Mouse (Mus musculus): ENCODE results near the gene Fabp2. TPM values are rescaled to one million over a fixed set of nuclear protein-coding genes. Genes with fewer than 3 reads are reported as not detected.
"Not testable (repeated sequence)": the region's sequence is repeated elsewhere in the genome, so short reads cannot be mapped to it uniquely, and the experiment has no call there.

Gene Fabp2
- polyA plus RNA-seq, 1 experiment: not detected

DNA sequence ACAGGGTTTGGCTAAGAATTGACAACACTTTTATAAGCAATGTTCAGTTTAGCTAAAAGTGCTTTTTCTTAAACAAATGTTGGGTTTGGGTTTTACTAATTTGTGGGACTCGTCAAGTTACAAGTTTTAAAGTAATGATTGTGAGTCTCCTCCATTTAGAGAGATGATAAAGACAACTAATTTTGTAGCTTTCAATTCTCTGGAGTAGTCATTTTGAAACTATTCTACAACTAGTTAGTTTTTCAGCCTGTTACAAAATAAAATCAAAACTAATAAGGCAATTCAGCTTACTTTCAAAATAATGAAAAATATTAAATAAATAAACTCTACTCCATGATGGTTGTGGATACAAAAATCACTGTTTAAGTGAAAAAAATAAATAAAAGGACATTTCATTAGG is 37.6 kb downstream of the Fabp2 start:
- Histone ChIP-seq H3K79me2 (ENCODE audit: control insufficient read depth, insufficient read depth) (peaks cover under 1% of the 10 kb centered on the region), H3K27me3 (ENCODE audit: control insufficient read depth, insufficient read depth, insufficient read length) (no peaks in the 10 kb centered on the region), H3K79me3 (ENCODE audit: low read depth) (no peaks in the 10 kb centered on the region), H3ac (ENCODE audit: control insufficient read depth, insufficient read length, low read depth) (no peak overlapping the region), H3K36me3 (ENCODE audit: control insufficient read depth, insufficient read depth) (peaks cover 25% of the 10 kb centered on the region), H3K4me3 (ENCODE audit: insufficient read depth, poor library complexity, severe bottlenecking) (no peak overlapping the region)
- TF ChIP-seq CEBPB (IDR thresholded peaks at IDR 0.05; ENCODE audit: low read depth): no peak
- no peak for TF ChIP-seq MYOG (IDR thresholded peaks at IDR 0.05; ENCODE audit: control insufficient read depth, extremely low read depth, insufficient read length)
- TF ChIP-seq FOSL1 (IDR thresholded peaks at IDR 0.05; ENCODE audit: insufficient read depth, low read length, poor library complexity, severe bottlenecking): no peak
- TF ChIP-seq MAX (IDR thresholded peaks at IDR 0.05): no peak
- TF ChIP-seq CTCF (IDR thresholded peaks at IDR 0.05; ENCODE audit: control insufficient read depth, insufficient read depth, insufficient read length): no peak
- no peak for TF ChIP-seq MYOD1 (IDR thresholded peaks at IDR 0.05; ENCODE audit: control insufficient read depth, insufficient read length, low read depth)
- no peak for TF ChIP-seq USF1 (IDR thresholded peaks at IDR 0.05; ENCODE audit: low read depth)

GRCm38 (mm10) chr3:122937176-122937575 is 42.3 kb downstream of the Fabp2 start:
- H3K79me2 ChIP-seq (ENCODE audit: control insufficient read depth, insufficient read depth); H3ac ChIP-seq (ENCODE audit: control insufficient read depth, insufficient read length, low read depth); H3K4me3 ChIP-seq (ENCODE audit: insufficient read depth, poor library complexity, severe bottlenecking); H3K27me3 ChIP-seq (ENCODE audit: control insufficient read depth, insufficient read depth, insufficient read length); H3K79me3 ChIP-seq (ENCODE audit: low read depth): not testable (repeated sequence)
- peaks cover 17% of the 10 kb centered on the region for H3K36me3 ChIP-seq (ENCODE audit: control insufficient read depth, insufficient read depth)

DNA sequence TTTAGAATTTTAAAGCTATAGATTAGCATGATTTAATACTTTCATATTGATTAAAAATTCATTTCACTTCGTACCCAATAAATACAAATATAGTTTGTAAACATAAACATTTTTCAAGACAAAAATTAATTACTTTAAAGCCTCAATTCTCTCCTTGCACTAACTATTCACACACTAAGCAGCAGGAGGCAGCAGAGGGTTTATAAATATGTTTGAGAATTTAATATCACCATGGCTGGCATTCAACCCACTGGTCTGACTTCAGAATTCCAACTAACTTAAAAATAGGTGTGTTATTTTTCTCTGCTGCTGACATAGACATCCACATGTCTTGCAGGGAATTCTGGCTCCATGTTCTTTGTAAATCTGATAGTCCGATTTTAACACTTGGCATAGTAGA is 44.3 kb downstream of the Fabp2 start:
- Histone ChIP-seq H3K4me3 (ENCODE audit: insufficient read depth, poor library complexity, severe bottlenecking) (no peak overlapping the region), H3ac (ENCODE audit: control insufficient read depth, insufficient read length, low read depth) (no peak overlapping the region), H3K27me3 (ENCODE audit: control insufficient read depth, insufficient read depth, insufficient read length) (no peaks in the 10 kb centered on the region), H3K79me3 (ENCODE audit: low read depth) (no peaks in the 10 kb centered on the region), H3K36me3 (ENCODE audit: control insufficient read depth, insufficient read depth) (peaks cover 9% of the 10 kb centered on the region), H3K79me2 (ENCODE audit: control insufficient read depth, insufficient read depth) (no peaks in the 10 kb centered on the region)
- TF ChIP-seq MYOD1 (IDR thresholded peaks at IDR 0.05; ENCODE audit: control insufficient read depth, insufficient read length, low read depth) (no peak), FOSL1 (IDR thresholded peaks at IDR 0.05; ENCODE audit: insufficient read depth, low read length, poor library complexity, severe bottlenecking) (no peak), CTCF (IDR thresholded peaks at IDR 0.05; ENCODE audit: control insufficient read depth, insufficient read depth, insufficient read length) (no peak), MAX (IDR thresholded peaks at IDR 0.05) (no peak), MYOG (IDR thresholded peaks at IDR 0.05; ENCODE audit: control insufficient read depth, extremely low read depth, insufficient read length) (no peak), CEBPB (IDR thresholded peaks at IDR 0.05; ENCODE audit: low read depth) (no peak)

DNA sequence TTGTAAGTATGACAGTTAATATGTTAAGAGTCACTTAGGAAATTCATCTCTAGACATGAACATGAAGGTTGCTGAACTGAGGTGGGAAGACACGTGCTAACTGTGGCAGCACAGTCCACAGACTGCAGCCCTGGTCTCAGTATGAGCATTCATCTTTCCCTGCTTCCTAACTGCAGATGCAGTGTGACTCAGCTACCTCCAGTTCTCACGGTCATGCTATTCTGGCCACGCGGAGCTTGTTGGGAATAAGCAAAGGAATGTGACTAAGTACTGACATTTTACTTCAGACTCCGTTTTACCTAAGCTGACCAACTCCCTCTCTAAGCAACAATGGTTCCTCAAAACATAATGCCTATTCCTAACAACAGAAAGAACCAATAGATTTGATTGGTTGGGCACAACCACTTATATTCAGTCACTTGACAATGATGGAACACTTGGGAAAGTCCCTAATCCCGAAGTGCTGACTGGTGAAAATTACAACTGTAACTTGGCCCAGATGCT is 48.6 kb downstream of the Fabp2 start:
- H3K27me3 ChIP-seq (ENCODE audit: control insufficient read depth, insufficient read depth, insufficient read length): no peaks in the 10 kb centered on the region
- no peak for TF ChIP-seq FOSL1 (IDR thresholded peaks at IDR 0.05; ENCODE audit: insufficient read depth, low read length, poor library complexity, severe bottlenecking)
- TF ChIP-seq MYOG (IDR thresholded peaks at IDR 0.05; ENCODE audit: control insufficient read depth, extremely low read depth, insufficient read length): no peak
- no peak for TF ChIP-seq CTCF (IDR thresholded peaks at IDR 0.05; ENCODE audit: control insufficient read depth, insufficient read depth, insufficient read length)
- no peak for TF ChIP-seq MAX (IDR thresholded peaks at IDR 0.05)
- TF ChIP-seq CEBPB (IDR thresholded peaks at IDR 0.05; ENCODE audit: low read depth): no peak
- no peak for TF ChIP-seq MYOD1 (IDR thresholded peaks at IDR 0.05; ENCODE audit: control insufficient read depth, insufficient read length, low read depth)
- TF ChIP-seq USF1 (IDR thresholded peaks at IDR 0.05; ENCODE audit: low read depth): no peak
- no peaks in the 10 kb centered on the region for H3K79me3 ChIP-seq (ENCODE audit: low read depth)
- no peaks in the 10 kb centered on the region for H3K79me2 ChIP-seq (ENCODE audit: control insufficient read depth, insufficient read depth)
- H3ac ChIP-seq (ENCODE audit: control insufficient read depth, insufficient read length, low read depth): no peak overlapping the region
- no peak overlapping the region for H3K4me3 ChIP-seq (ENCODE audit: insufficient read depth, poor library complexity, severe bottlenecking)
- no peaks in the 10 kb centered on the region for H3K36me3 ChIP-seq (ENCODE audit: control insufficient read depth, insufficient read depth)

Other genes starting within 250 kb of the Fabp2 start
- gene Pde5a, start 166.1 kb upstream of the Fabp2 start, polyA plus RNA-seq (2012; fragmentation: generic; extraction: Trizol): 2.9 TPM
- not detected for gene Gm10959, start 24.3 kb downstream of the Fabp2 start, polyA plus RNA-seq (2012; fragmentation: generic; extraction: Trizol)
- gene 1810037I17Rik, start 29.1 kb downstream of the Fabp2 start, polyA plus RNA-seq (2012; fragmentation: generic; extraction: Trizol): 64.2 TPM
- 1.7 TPM for gene Usp53, start 89.4 kb downstream of the Fabp2 start, polyA plus RNA-seq (2012; fragmentation: generic; extraction: Trizol)
- gene Myoz2, start 139.9 kb downstream of the Fabp2 start, polyA plus RNA-seq (2012; fragmentation: generic; extraction: Trizol): 0.06 TPM

Data from C2C12 (cell line).